Mouse (Mus musculus): ENCODE results near the gene Usp17la.
"Not testable (repeated sequence)": the region's sequence is repeated elsewhere in the genome, so short reads cannot be mapped to it uniquely, and the experiment has no call there.

Gene Usp17la

DNA sequence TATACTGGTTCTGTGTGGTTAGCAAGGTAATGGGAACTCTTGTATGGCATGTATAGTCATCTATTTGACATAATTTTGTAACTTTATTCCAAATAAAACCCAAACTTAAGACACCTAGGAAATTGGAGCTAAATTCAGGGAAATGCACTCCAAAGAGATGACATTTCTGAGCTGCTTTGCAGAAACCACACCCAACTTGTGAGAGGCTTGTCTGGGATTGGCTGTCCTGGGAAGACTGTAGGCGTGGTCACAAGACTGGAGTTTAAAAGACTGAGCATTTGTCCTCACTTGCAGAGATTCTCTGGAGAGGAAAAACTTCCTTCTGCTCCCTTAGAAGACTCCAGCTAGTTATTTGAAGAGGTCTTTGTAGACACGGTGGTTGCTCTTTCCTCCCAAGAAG is at the start of gene Usp17la:
Usp17la (plus strand) TSS at position 301 of the 400 bp plus-strand sequence.
- DNase-seq (ENCODE audit: low spot score in 2 of 2), result not testable (repeated sequence)

DNA sequence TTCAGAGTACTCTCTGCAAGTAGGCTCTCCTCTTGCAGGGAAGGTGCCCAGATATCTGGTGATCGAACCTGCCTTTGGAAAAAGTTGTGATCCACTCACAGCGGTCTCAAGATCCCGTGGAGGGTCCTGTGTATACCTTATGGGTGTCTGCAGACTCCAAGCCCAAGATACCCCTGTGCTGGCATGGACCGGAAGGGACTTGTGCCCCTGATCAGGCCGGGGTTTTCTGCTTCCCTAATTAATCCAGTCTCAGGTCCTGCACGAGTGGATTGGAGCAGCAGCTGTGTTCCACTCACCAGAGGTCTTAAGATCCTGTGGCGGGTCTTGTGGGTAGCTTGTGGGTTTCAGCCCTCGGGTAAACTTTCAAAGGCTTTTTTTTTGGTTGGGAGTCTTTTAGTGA is 46.5 kb upstream of the Usp17la start:
- not testable (repeated sequence) for DNase-seq (ENCODE audit: low spot score in 2 of 2)

DNA sequence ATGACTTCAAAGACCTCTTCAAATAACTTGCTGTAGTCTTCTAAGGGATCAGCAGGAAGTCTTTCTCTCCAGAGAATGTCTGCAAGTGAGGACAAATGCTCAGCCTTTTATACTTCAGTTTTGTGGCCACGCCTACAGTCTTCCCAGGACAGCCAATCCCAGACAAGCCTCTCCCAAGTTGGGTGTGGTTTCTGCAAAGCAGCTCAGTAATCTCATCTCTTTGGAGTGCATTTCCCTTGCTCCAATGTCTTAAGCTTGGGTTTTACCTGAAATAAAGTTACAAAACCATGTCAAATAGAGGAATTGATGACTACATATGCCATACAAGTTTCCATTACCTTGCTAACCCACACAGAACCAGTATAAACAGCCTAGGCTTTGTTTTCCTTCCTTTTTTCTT is 14.3 kb upstream of the Usp17la start, which contains the start of gene Usp17lb:
Usp17lb (minus strand) TSS at position 101 of the 400 bp plus-strand sequence.
- DNase-seq (ENCODE audit: low spot score in 2 of 2), result no peak

DNA sequence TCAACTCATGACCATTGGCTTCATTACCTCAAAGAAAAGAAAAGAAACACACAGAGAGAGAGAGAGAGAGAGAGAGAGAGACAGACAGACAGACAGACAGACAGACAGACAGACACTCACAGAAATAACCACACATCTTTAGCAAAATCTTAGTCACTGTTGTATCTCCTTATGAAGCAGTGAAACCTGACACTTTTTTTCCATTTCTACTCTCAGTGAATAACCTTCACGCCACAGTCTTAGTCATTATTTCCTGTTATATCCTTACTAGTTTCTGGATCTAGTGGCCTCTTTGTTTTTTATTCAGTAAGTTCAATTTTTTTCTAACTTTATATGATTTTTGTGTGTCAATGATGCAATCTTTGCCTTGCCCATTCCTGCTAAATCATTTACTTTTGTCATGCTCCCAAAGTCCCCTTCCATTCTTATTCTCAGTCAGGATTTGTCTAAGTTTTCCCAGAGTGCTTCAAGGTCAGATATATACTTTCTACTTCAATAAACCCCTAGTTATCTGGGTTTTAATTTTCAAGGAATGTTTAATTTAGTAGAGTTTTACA is 13.0 kb upstream of the Usp17la start:
- DNase-seq (ENCODE audit: low spot score in 2 of 2), result no peak

DNA sequence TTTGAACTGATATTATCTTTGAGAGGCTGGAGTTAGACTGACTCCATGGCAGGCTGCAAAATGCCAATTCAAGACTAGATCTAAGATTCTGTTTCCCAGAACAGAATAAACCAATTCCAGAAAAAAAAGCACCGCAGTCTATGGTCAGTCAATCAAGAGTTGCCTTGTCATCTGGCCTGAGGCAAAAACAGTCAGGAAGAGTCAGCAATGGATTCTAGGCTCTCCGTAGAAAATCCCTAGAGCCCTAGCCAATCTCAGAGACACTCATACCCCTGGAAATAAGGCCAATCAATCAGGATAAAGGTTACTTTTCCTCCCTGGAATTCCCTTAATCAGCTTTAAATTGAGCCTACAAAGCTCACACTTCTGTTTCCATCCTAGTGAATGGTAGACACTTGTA is 5.3 kb upstream of the Usp17la start:
- DNase-seq (ENCODE audit: low spot score in 2 of 2), result not testable (repeated sequence)

DNA sequence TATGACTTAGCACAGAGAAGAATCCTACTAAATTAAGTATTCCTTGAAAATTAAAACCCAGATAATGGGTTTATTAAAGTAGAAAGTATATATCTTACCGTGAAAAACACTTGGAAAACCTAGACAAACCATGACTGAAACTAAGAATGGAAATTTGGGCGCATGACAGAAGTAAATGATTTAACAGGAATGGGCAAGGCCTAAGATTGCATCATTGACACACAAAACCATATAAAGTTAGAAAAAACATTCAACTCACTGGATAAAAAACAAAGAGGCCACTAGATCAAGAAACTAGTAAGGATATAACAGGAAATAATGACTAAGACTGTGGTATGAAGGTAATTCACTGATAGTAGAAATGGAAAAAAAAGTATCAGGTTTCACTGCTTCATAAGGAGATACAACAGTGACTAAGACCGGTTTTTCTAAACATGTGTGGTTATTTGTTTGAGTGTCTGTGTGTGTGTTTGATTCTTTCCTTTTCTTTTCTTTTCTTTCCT is 1.5 kb upstream of the Usp17la start:
- DNase-seq (ENCODE audit: low spot score in 2 of 2), result no peak

DNA sequence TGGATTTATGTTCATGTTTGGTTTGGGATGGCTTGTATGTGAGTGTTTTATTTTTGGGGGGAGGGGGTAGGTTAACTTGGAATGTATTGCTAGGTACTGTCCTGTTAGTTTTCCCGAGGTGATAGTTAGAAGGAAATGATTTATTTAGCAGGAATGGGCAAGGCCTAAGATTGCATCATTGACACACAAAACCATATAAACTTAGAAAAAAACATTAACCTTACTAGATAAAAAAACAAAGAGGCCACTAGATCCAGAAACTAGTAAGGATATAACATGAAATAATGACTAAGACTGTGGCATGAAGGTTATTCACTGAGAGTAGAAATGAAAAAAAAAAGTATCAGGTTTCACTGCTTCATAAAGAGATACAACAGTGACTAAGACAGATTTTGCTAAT is 874 bp downstream of the Usp17la start:
- DNase-seq (ENCODE audit: low spot score in 2 of 2), result no peak

DNA sequence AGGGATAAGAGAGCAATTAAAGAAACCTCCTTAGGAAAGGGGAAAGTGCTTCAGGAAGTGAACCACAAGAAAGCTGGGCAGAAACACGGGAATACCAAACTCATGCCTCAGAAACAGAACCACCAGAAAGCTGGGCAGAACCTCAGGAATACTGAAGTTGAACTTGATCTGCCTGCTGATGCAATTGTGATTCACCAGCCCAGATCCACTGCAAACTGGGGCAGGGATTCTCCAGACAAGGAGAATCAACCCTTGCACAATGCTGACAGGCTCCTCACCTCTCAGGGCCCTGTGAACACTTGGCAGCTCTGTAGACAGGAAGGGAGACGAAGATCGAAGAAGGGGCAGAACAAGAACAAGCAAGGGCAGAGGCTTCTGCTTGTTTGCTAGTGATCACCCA is 4.6 kb downstream of the Usp17la start:
- DNase-seq (ENCODE audit: low spot score in 2 of 2), result no peak

DNA sequence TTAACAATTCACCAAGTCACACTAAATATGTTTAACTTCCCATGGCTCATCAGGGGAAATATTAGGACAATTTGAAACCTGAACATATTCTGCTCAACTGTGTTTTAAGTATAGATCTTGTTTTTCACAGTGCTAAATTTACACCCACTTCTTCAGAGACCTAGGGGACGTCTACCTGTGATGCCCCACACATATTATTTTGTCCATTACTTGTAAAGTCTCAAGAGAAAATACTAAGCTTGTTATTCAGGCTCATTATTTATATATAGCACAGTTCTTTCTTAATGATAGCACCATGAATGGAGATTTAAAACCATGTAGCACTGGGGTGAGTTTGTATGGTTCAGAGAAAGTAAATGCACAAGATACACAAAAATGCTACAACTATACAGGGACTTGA is 20.9 kb downstream of the Usp17la start, which contains the start of gene Olfr665:
Olfr665 (plus strand) TSS at position 301 of the 400 bp plus-strand sequence.
- DNase-seq (ENCODE audit: low spot score in 2 of 2), result no peak

DNA sequence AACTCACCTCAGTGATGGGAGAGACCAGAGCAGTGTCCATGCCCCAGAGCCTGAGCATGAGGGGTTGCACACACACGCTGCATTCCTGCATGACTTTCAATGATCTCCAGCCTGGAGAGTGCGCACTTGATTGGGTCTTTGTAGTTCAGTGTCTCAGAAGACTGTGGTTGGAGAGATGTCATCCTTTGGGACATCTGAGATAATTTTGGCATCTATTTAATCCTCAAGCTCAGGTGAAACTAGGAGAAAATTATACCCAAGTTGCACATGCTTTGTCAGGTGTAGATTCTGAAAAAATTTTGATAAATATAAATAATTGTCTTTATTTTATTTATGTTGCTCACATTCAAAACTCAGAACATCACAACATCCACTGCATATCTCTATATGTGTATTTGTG is 39.0 kb downstream of the Usp17la start, which contains the start of gene Olfr666:
Olfr666 (minus strand) TSS at position 101 of the 400 bp plus-strand sequence.
- no peak for DNase-seq (ENCODE audit: low spot score in 2 of 2)
